Mouse (Mus musculus): ENCODE results near the gene Camk2b.

DNA sequence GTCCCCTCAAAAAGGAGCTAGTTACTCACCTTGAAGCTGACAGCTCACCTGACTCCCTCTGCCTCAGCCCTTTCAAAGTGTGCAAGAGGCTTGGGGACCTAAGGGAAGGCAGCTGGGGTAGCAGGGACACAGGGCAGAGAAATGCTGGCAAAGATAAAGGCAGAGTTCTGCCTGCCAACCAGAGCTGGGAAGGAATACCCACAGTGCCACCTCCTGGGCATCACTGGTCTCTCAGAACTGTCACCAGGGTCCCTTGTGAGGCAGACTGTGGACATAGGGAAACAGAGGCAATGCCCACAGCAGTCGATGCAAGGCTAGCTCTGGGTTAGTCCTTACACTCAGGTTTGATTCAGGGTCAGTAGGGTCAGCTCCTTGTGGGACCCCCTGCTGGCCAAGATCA is 39.8 kb downstream of the Camk2b start:
- TF ChIP-seq CTCF (IDR thresholded peaks at IDR 0.05; ENCODE audit: borderline replicate concordance, insufficient read depth, low read depth, low read length) (peak; percentile 88), POLR2A (IDR thresholded peaks at IDR 0.05; ENCODE audit: borderline replicate concordance, insufficient read depth, low read length) (no peak)
